Mouse (Mus musculus) liver, embryonic 14.5 days (tissue): Measurements from ENCODE around the gene Plcb1.

Experiments used
- CTCF ChIP-seq: IDR thresholded peaks from 2 replicates; pipeline ENCODE4 v1.5.1; 2016; ENCODE audit warnings: antibody characterized with exemption, low read depth, control low read depth
- EP300 ChIP-seq: IDR thresholded peaks from 2 replicates; pipeline ENCODE4 v1.6.1; 2016; ENCODE audit warnings: antibody characterized with exemption, low read depth

DNA sequence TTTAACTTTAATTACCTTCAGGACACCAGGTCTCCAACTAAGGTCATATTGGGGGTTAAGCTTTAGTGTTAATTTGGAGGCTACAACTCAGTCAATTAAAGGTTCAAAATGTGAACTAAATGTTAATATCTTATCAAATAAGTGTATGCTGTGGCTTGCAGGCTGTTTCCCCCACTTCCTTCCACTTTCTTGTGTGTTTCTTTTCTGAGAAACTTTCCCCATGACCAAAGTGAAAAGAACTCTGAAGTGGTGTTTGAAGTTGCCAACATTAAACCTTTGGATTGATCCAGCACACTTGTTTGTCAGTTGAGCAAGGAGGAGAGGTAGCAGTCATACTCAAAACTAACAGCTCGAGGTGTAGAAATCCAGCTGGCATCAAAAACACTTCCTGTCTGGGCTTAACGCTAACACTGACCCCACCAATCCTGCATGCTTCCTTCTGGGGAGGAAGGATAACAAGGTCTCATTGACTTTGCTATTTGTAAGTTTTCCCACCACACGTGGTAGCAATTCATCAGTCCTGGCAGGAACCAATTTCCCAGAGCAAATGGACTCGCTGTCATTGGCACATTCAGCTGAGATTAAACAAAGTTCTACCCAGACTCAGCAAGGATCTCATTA is 249.9 kb downstream of the Plcb1 start:
- TF ChIP-seq CTCF (no peak), EP300 (no peak)
